Mouse (Mus musculus) hindbrain, postnatal 0 days (tissue): ENCODE data around the gene Zfp981. TPM values are rescaled to one million over a fixed set of nuclear protein-coding genes. Genes with fewer than 3 reads are reported as not detected.
"Not testable (repeated sequence)": the region's sequence is repeated elsewhere in the genome, so short reads cannot be mapped to it uniquely, and the experiment has no call there.

Experiments
- ATAC-seq: fragments of 200-750 bp; cut with Nextera tagmentation; 2 replicates; pipeline ENCODE4 v1.8.0; 2017; ENCODE audit warnings: mild to moderate bottlenecking, moderate TSS enrichment, moderate library complexity
- DNase-seq: peaks from one replicate; pipeline ENCODE4 v3.0.0-alpha.2; 2015; ENCODE audit warnings: low spot score
- H3K27ac ChIP-seq: fragments of 300-500 bp; sonication (generic); 2 replicates; pipeline ENCODE4 v1.5.1; 2014; ENCODE audit warnings: mild to moderate bottlenecking
- H3K27me3 ChIP-seq: fragments of 300-500 bp; sonication (generic); 2 replicates; pipeline ENCODE4 v1.6.1; 2014; ENCODE audit warnings: low read length, mixed read lengths; ENCODE audit not compliant: insufficient read depth
- H3K36me3 ChIP-seq: fragments of 300-500 bp; sonication (generic); 2 replicates; pipeline ENCODE4 v1.6.1; 2014; ENCODE audit warnings: low read length, mixed read lengths; ENCODE audit not compliant: insufficient read depth
- H3K4me1 ChIP-seq: fragments of 300-500 bp; sonication (generic); 2 replicates; pipeline ENCODE4 v1.6.1; 2014; ENCODE audit warnings: antibody characterized with exemption, low read length, mixed read lengths; ENCODE audit not compliant: insufficient read depth
- H3K4me2 ChIP-seq: fragments of 300-500 bp; sonication (generic); 2 replicates; pipeline ENCODE4 v1.6.1; 2014; ENCODE audit warnings: low read depth, mild to moderate bottlenecking, low read length, moderate library complexity, mixed read lengths
- H3K4me3 ChIP-seq: fragments of 300-500 bp; sonication (generic); 2 replicates; pipeline ENCODE4 v1.5.1; 2014; ENCODE audit warnings: low read length
- H3K9ac ChIP-seq: fragments of 300-500 bp; sonication (generic); replicated peaks from 2 replicates; pipeline ENCODE4 v1.6.1; 2014; ENCODE audit warnings: mild to moderate bottlenecking, low read length, moderate library complexity, mixed read lengths
- H3K9me3 ChIP-seq: fragments of 300-500 bp; sonication (generic); 2 replicates; pipeline ENCODE4 v1.6.1; 2016; ENCODE audit warnings: low read length, mixed read lengths
- CTCF ChIP-seq: IDR thresholded peaks from 2 replicates; pipeline ENCODE4 v1.5.1; 2016; ENCODE audit warnings: antibody characterized with exemption, control low read depth, low read depth
- WGBS: fragments of 180-500 bp; shearing (Covaris S2); extraction: QIAGEN DNeasy Blood & Tissue Kit; methylation state at CpG from one replicate; pipeline ENCODE4 v1.1.7; 2014; 5-methylcytosine and 5-hydroxymethylcytosine counted together
- polyA plus RNA-seq: library from polyadenylated mRNA; unstranded; fragments of >200 nt; fragmentation: Nextera tagmentation; extraction: Ambion mirVana; gene quantifications from 2 replicates; pipeline ENCODE4 v1.2.1, GENCODE M21; 2015
- total RNA-seq: library from RNA; depleted of rRNA; stranded (reverse); fragments of >200 nt; gene quantifications from 2 replicates; pipeline ENCODE4 v1.2.3, GENCODE M21; 2014; rRNA removed

Gene Zfp981
- total and polyA plus RNA-seq, 2 experiments from 2014 or later = 0.11 to 0.16 TPM

DNA sequence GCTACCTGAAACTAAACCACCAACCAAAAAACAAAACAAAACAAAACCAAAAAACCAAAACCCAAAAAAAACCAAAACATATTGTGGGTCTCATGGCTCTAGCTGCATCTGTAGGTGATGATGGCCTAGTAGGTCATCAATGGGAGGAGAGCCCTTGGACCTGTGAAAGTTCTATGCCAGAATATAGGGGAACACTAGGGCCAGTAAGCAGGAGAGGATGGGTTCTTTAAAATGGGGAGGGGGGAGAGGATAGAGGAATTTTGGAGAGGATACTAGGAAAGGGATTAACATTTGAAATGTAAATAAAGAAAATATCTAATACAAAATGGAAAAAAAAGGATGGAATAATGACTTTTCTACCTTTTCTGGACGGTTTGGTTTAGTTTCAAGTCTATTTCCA, 14.6 kb downstream of the Zfp981 start:
- no peak overlapping the region for H3K27ac ChIP-seq
- WGBS = 51% methylated on average over 1 of the region's 1 CpGs
- no peak for ATAC-seq

GRCm38 (mm10) chr4:146517150-146517549, 15.3 kb downstream of the Zfp981 start:
- H3K36me3 ChIP-seq, ATAC-seq, H3K4me3 ChIP-seq, H3K27me3 ChIP-seq, DNase-seq, H3K27ac ChIP-seq, H3K9ac ChIP-seq, H3K4me2 ChIP-seq, H3K4me1 ChIP-seq: not testable (repeated sequence)
- peaks cover 50% of the 10 kb centered on the region for H3K9me3 ChIP-seq
- WGBS = 65% methylated on average over 2 of the region's 2 CpGs

More for the DNA sequence above, 14.6 kb downstream of the Zfp981 start:
- H3K4me2 ChIP-seq = no peak overlapping the region
- no peak overlapping the region for H3K4me3 ChIP-seq
- H3K9me3 ChIP-seq = peaks cover 48% of the 10 kb centered on the region
- no peak for DNase-seq
- H3K4me1 ChIP-seq = no peaks in the 10 kb centered on the region
- H3K27me3 ChIP-seq = no peaks in the 10 kb centered on the region
- no peaks in the 10 kb centered on the region for H3K36me3 ChIP-seq
- no peak overlapping the region for H3K9ac ChIP-seq
- no peak for TF ChIP-seq CTCF

DNA sequence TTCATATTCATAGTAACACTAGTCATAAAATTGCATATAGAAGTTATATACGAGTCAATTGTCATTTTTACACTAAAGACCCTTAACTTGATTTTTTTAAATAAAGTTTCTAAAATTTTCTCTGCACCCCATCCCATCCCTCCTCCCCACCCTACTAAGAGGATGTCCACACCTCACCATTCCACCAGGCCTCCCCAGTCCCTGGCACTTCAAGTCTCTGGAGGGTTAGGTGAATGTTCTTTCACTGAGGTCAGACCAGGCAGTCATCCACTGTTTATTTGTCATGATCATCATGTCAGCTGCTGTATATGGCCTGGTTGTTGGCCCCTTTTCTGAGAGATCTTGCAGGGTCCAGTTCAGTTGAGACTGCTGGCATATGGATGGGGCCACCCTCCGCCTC, 18.9 kb downstream of the Zfp981 start:
- WGBS = 90% methylated on average over 2 of the region's 2 CpGs
- H3K27ac ChIP-seq = no peak overlapping the region
- H3K27me3 ChIP-seq = no peaks in the 10 kb centered on the region
- no peak overlapping the region for H3K4me3 ChIP-seq
- TF ChIP-seq CTCF = no peak
- ATAC-seq (no peak), DNase-seq (no peak)
- H3K9me3 ChIP-seq = peaks cover 76% of the 10 kb centered on the region
- no peak overlapping the region for H3K4me2 ChIP-seq
- H3K36me3 ChIP-seq = no peaks in the 10 kb centered on the region
- no peaks in the 10 kb centered on the region for H3K4me1 ChIP-seq
- H3K9ac ChIP-seq = no peak overlapping the region

- TF ChIP-seq CTCF = no peak
- DNase-seq = no peak
- 89% methylated on average over 4 of the region's 4 CpGs for WGBS
- Histone ChIP-seq H3K27ac (no peak overlapping the region), H3K4me1 (no peaks in the 10 kb centered on the region), H3K9me3 (peaks cover 56% of the 10 kb centered on the region), H3K36me3 (no peaks in the 10 kb centered on the region), H3K4me3 (no peak overlapping the region), H3K27me3 (no peaks in the 10 kb centered on the region), H3K4me2 (no peak overlapping the region), H3K9ac (no peak overlapping the region)
- no peak for ATAC-seq
These were observed 32.7 kb downstream of the Zfp981 start for GRCm38 (mm10) chr4:146534574-146534973.

- no peak overlapping the region for H3K27ac ChIP-seq
- H3K9me3 ChIP-seq = peaks cover 51% of the 10 kb centered on the region
- no peak for DNase-seq
- H3K4me2 ChIP-seq = no peak overlapping the region
- no peak overlapping the region for H3K9ac ChIP-seq
- H3K4me3 ChIP-seq = peak overlapping the region; percentile 1; the same call in 1 of the 2 replicates
- no peak; the same call in 1 of the 2 replicates for ATAC-seq
- H3K36me3 ChIP-seq = no peaks in the 10 kb centered on the region
- H3K27me3 ChIP-seq = no peaks in the 10 kb centered on the region
- no peaks in the 10 kb centered on the region for H3K4me1 ChIP-seq
- no peak for TF ChIP-seq CTCF
These were observed 34.1 kb downstream of the Zfp981 start for GRCm38 (mm10) chr4:146535883-146536282.

GRCm38 (mm10) chr4:146579905-146580873, 78.4 kb downstream of the Zfp981 start:
- not testable (repeated sequence) for H3K9me3 ChIP-seq, H3K27me3 ChIP-seq, DNase-seq, H3K27ac ChIP-seq, H3K36me3 ChIP-seq, H3K4me2 ChIP-seq, H3K9ac ChIP-seq, H3K4me1 ChIP-seq, H3K4me3 ChIP-seq
- 3% methylated on average over 10 of the region's 111 CpGs for WGBS
- ATAC-seq = peak; percentile 85

Other genes with a start within 250 kb of the Zfp981 start
- gene Zfp992, start 53.0 kb upstream of the Zfp981 start, total RNA-seq = 2.5 and 3.0 TPM in 2 replicates
- gene Zfp992, start 53.0 kb upstream of the Zfp981 start, polyA plus RNA-seq = 1.6 and 2.2 TPM in 2 replicates
- gene Zfp993, start 108.9 kb downstream of the Zfp981 start, total RNA-seq = 3.4 and 8.8 TPM in 2 replicates
- 2.8 and 3.4 TPM in 2 replicates for gene Zfp993, start 108.9 kb downstream of the Zfp981 start, polyA plus RNA-seq